Comparison of ENCODE assay signal across 8 mouse cellular contexts in the genomic region with DNA sequence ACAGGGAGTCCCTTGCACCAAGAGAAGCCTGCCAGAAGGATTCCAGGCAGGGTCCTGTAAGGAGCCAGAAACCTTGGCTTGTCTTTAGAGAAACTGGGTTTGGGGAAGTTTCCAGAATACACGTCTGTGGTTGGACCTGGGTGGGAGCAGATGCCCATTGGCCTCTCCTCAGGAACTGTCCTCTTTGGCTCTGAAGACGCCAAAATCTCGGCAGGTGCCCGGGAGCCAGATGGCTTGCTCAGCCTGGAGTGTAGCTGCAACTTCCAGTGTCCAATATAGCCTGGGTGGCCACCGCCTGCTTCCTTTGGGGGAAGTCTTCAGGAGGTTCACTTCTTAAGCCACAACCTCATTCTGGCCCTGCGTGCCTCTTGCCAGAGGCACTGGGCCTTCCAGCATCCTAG. TPM values are rescaled to one million over a fixed set of nuclear protein-coding genes. Genes with fewer than 3 reads are reported as not detected.
DNase-seq lines count a peak whose midpoint lies in the region; ATAC-seq lines count a peak whose summit lies in the region.
"Had no signal": no experiment of that assay in that cellular context is flagged by ENCODE, and none has a peak within 500 bp of the region (broad histone marks: within the 10 kb centered on the region; RNA-seq: fewer than 3 reads in every experiment).

No protein-coding gene starts in this region.

- H3K9ac ChIP-seq in hindbrain, embryonic 12.5 days, result no peak overlapping the region

- peaks cover 45% of the 10 kb centered on the region for H3K27me3 ChIP-seq in embryonic facial prominence, embryonic 10.5 days (replicated peaks; ENCODE audit: low read depth, poor library complexity, severe bottlenecking)
- H3K27me3 ChIP-seq in hindbrain, embryonic 12.5 days, result peaks cover 45% of the 10 kb centered on the region
- H3K27me3 ChIP-seq in megakaryocyte, embryonic 14.5 days (replicated peaks), result peaks cover 44% of the 10 kb centered on the region

- H3K36me3 ChIP-seq in embryonic facial prominence, embryonic 10.5 days (replicated peaks), result peaks cover 42% of the 10 kb centered on the region
- peaks cover 39% of the 10 kb centered on the region for H3K36me3 ChIP-seq in hindbrain, embryonic 12.5 days
- peaks cover 44% of the 10 kb centered on the region for H3K36me3 ChIP-seq in megakaryocyte, embryonic 14.5 days (replicated peaks; ENCODE audit: low read length)

- peaks cover 53% of the 10 kb centered on the region for H3K4me1 ChIP-seq in embryonic facial prominence, embryonic 10.5 days
- peaks cover 60% of the 10 kb centered on the region for H3K4me1 ChIP-seq in hindbrain, embryonic 12.5 days
- peaks cover 59% of the 10 kb centered on the region for H3K4me1 ChIP-seq in megakaryocyte, embryonic 14.5 days

- H3K27ac ChIP-seq in embryonic facial prominence, embryonic 10.5 days (replicated peaks), result no peak overlapping the region
- H3K27ac ChIP-seq in hindbrain, embryonic 12.5 days, result 0 out of 2 replicates have a peak overlapping the region, but pooled peaks have one; percentile 12
- H3K27ac ChIP-seq: lung, embryonic 15.5 days had no signal

- peak; percentile 38 for DNase-seq in right cerebral cortex, adult 18-20 months
- no peak for DNase-seq in right cerebral cortex, postnatal 25 days
- no peak for DNase-seq in embryonic facial prominence, embryonic 10.5 days (ENCODE audit: low spot score)
- no peak for DNase-seq in testis, postnatal 10 days (ENCODE audit: low spot score)
- no peak for DNase-seq in adrenal gland, postnatal 4 days (ENCODE audit: low spot score in 2 of 2)

- 42% methylated on average over 6 of the region's 6 CpGs for WGBS in embryonic facial prominence, embryonic 10.5 days
- WGBS in hindbrain, embryonic 12.5 days, result 38% methylated on average over 6 of the region's 6 CpGs

- H3K4me2 ChIP-seq in hindbrain, embryonic 12.5 days (replicated peaks), result no peak overlapping the region

- H3K9me3 ChIP-seq in embryonic facial prominence, embryonic 10.5 days, result no peaks in the 10 kb centered on the region
- H3K9me3 ChIP-seq in hindbrain, embryonic 12.5 days (replicated peaks), result no peaks in the 10 kb centered on the region
- H3K9me3 ChIP-seq in megakaryocyte, embryonic 14.5 days, result peaks cover 30% of the 10 kb centered on the region
- H3K9me3 ChIP-seq: lung, embryonic 15.5 days had no signal

- 0 out of 2 replicates have a peak, but pooled peaks have one; percentile 2 for ATAC-seq in hindbrain, embryonic 12.5 days (ENCODE audit: low FRiP score)

- H3K4me3 ChIP-seq in embryonic facial prominence, embryonic 10.5 days, result peak overlapping the region; percentile 51; the same call in 1 of the 2 replicates
- no peak overlapping the region for H3K4me3 ChIP-seq in hindbrain, embryonic 12.5 days
- peak overlapping the region; percentile 90 for H3K4me3 ChIP-seq in megakaryocyte, embryonic 14.5 days (replicated peaks)

RNA-seq across cellular contexts. Expression of gene Ajm1, which starts 0.3 kb away (rescaled TPM):
- 0.05 and 0.16 TPM in 2 replicates for polyA plus RNA-seq in embryonic facial prominence, embryonic 10.5 days (2016; fragmentation: Nextera tagmentation; extraction: Ambion mirVana)
- polyA plus RNA-seq in hindbrain, embryonic 12.5 days (2016; fragmentation: Nextera tagmentation; extraction: Ambion mirVana), result 2.4 and 3.1 TPM in 2 replicates
- 0.44 and 0.85 TPM in 2 replicates for polyA plus RNA-seq in megakaryocyte, embryonic 14.5 days (2012; ENCODE audit: insufficient read depth, low replicate concordance)
- 1 to 10 TPM; 4.6 to 5.3 TPM for total RNA-seq in adrenal gland, postnatal 4 days (2021)

RNA-seq across cellular contexts. Expression of gene Phpt1, which starts 6.9 kb away (rescaled TPM):
- polyA plus RNA-seq in embryonic facial prominence, embryonic 10.5 days (2016; fragmentation: Nextera tagmentation; extraction: Ambion mirVana), result 146 and 155 TPM in 2 replicates
- 131 and 162 TPM in 2 replicates for polyA plus RNA-seq in hindbrain, embryonic 12.5 days (2016; fragmentation: Nextera tagmentation; extraction: Ambion mirVana)
- polyA plus RNA-seq in megakaryocyte, embryonic 14.5 days (2012; ENCODE audit: insufficient read depth, low replicate concordance), result 4.7 TPM in 1 of 2 replicates, not detected in the other
- total RNA-seq in adrenal gland, postnatal 4 days (2021), result 10 to 100 TPM; 74.7 to 80.0 TPM

RNA-seq across cellular contexts. Expression of gene Mamdc4, which starts 7.3 kb away (rescaled TPM):
- polyA plus RNA-seq in embryonic facial prominence, embryonic 10.5 days (2016; fragmentation: Nextera tagmentation; extraction: Ambion mirVana), result 1.9 and 7.7 TPM in 2 replicates
- 4.7 and 6.7 TPM in 2 replicates for polyA plus RNA-seq in hindbrain, embryonic 12.5 days (2016; fragmentation: Nextera tagmentation; extraction: Ambion mirVana)
- polyA plus RNA-seq in megakaryocyte, embryonic 14.5 days (2012; ENCODE audit: insufficient read depth, low replicate concordance), result 0.75 TPM in 1 of 2 replicates, not detected in the other
- 1 to 10 TPM; 4.1 to 7.1 TPM for total RNA-seq in adrenal gland, postnatal 4 days (2021)

RNA-seq across cellular contexts. Expression of gene Edf1, which starts 24.3 kb away (rescaled TPM):
- polyA plus RNA-seq in embryonic facial prominence, embryonic 10.5 days (2016; fragmentation: Nextera tagmentation; extraction: Ambion mirVana), result 310 and 316 TPM in 2 replicates
- 377 TPM in 2 replicates for polyA plus RNA-seq in hindbrain, embryonic 12.5 days (2016; fragmentation: Nextera tagmentation; extraction: Ambion mirVana)
- 316 and 1,404 TPM in 2 replicates for polyA plus RNA-seq in megakaryocyte, embryonic 14.5 days (2012; ENCODE audit: insufficient read depth, low replicate concordance)
- total RNA-seq in adrenal gland, postnatal 4 days (2021), result 100 to 1,000 TPM; 171 to 191 TPM

RNA-seq across cellular contexts. Expression of gene Rabl6, which starts 26.4 kb away (rescaled TPM):
- 77.1 and 78.2 TPM in 2 replicates for polyA plus RNA-seq in embryonic facial prominence, embryonic 10.5 days (2016; fragmentation: Nextera tagmentation; extraction: Ambion mirVana)
- polyA plus RNA-seq in hindbrain, embryonic 12.5 days (2016; fragmentation: Nextera tagmentation; extraction: Ambion mirVana), result 70.0 and 72.3 TPM in 2 replicates
- polyA plus RNA-seq in megakaryocyte, embryonic 14.5 days (2012; ENCODE audit: insufficient read depth, low replicate concordance), result 36.6 and 58.2 TPM in 2 replicates
- 100 to 1,000 TPM; 117 to 128 TPM for total RNA-seq in adrenal gland, postnatal 4 days (2021)

Comparison
In these comparisons a context has a peak if more than half of its experiments do, and no peak if none do; other contexts are left out.
1. RNA of gene Phpt1, which starts 6.9 kb away (polyA plus RNA-seq): 131 to 162 TPM in hindbrain, embryonic 12.5 days and 146 to 155 TPM in embryonic facial prominence, embryonic 10.5 days; 4.7 TPM in megakaryocyte, embryonic 14.5 days; every median in the first group is over 10 times any median in the second.